ENCODE assay signal across 10 mouse cellular contexts in genomic region chr9:107381723-107382122, GRCm38 (mm10). TPM values are rescaled to one million over a fixed set of nuclear protein-coding genes. Genes with fewer than 3 reads are reported as not detected.
DNase-seq lines count a peak whose midpoint lies in the region; TF ChIP-seq lines count a peak whose summit lies in the region.
"Had no signal": no experiment of that assay in that cellular context is flagged by ENCODE, and none has a peak within 500 bp of the region (broad histone marks: within the 10 kb centered on the region; RNA-seq: fewer than 3 reads in every experiment).

No protein-coding gene starts in this region.

- no peak overlapping the region for H3K27ac ChIP-seq in left cerebral cortex, adult 2 months
- H3K27ac ChIP-seq: hindbrain, embryonic 12.5 days; lung, embryonic 15.5 days had no signal

- intact Hi-C loops in heart, postnatal 25 days (cut with DNase I), result no loop called here
- intact Hi-C loops in left cerebral cortex, adult 2 months (cut with DNase I), result no loop called here

- TF ChIP-seq CTCF in left cerebral cortex, adult 2 months (IDR thresholded peaks at IDR 0.05), result no peak

- H3K4me3 ChIP-seq in left cerebral cortex, adult 2 months, result no peak overlapping the region
- H3K4me3 ChIP-seq: hindbrain, embryonic 12.5 days; lung, embryonic 15.5 days had no signal

- DNase-seq in heart, adult 11 months, result peak; percentile 91
- DNase-seq in heart, postnatal 25 days (ENCODE audit: low spot score), result no peak
- peak; percentile 24 for DNase-seq in urinary bladder, postnatal 25 days (ENCODE audit: low spot score)
- no peak for DNase-seq in urinary bladder, adult 2 months (ENCODE audit: low spot score)
- DNase-seq in heart, postnatal 4 days, result peak; percentile 72
- peak; percentile 41 for DNase-seq in testis, postnatal 14 days (ENCODE audit: low spot score)
- DNase-seq in right cerebral cortex, adult 2 months (ENCODE audit: low spot score in 2 of 2), result no peak
- DNase-seq in left cerebral cortex, adult 2 months (ENCODE audit: extremely low spot score in 1 of 2, low spot score in 2 of 2), result no peak

RNA-seq across cellular contexts. Expression of gene Cacna2d2, which starts 17.7 kb away (rescaled TPM):
- 10 to 100 TPM; 12.3 to 13.4 TPM for total RNA-seq in heart, postnatal 25 days (2021)
- 0.46 and 0.84 TPM in 2 replicates for polyA plus RNA-seq in urinary bladder, adult 2 months (2012; rRNA removed)
- 10 to 100 TPM; 21.2 to 23.1 TPM for total RNA-seq in heart, postnatal 4 days (2021)
- total RNA-seq in left cerebral cortex, adult 2 months (2021), result 10 to 100 TPM; 24.1 to 34.7 TPM

RNA-seq across cellular contexts. Expression of gene 6430571L13Rik, which starts 41.3 kb away (rescaled TPM):
- total RNA-seq in heart, postnatal 25 days (2021), result 1 to 10 TPM; 4.8 to 5.9 TPM
- 1.7 and 1.9 TPM in 2 replicates for polyA plus RNA-seq in urinary bladder, adult 2 months (2012; rRNA removed)
- total RNA-seq in heart, postnatal 4 days (2021), result 1 to 10 TPM; 4.6 to 5.8 TPM
- total RNA-seq in left cerebral cortex, adult 2 months (2021), result 1 to 10 TPM; 4.3 to 4.4 TPM

RNA-seq across cellular contexts. Expression of gene Hemk1, which starts 43.6 kb away (rescaled TPM):
- 10 to 100 TPM; 23.0 to 26.9 TPM for total RNA-seq in heart, postnatal 25 days (2021)
- 19.7 and 20.0 TPM in 2 replicates for polyA plus RNA-seq in urinary bladder, adult 2 months (2012; rRNA removed)
- total RNA-seq in heart, postnatal 4 days (2021), result 10 to 100 TPM; 13.0 to 15.0 TPM
- total RNA-seq in left cerebral cortex, adult 2 months (2021), result 10 to 100 TPM; 18.6 to 21.5 TPM

Comparison
In these comparisons a context has a peak if more than half of its experiments do, and no peak if none do; other contexts are left out.
1. DNase-seq: peak in heart, adult 11 months (single experiment), urinary bladder, postnatal 25 days (single experiment), heart, postnatal 4 days (single experiment) and testis, postnatal 14 days (single experiment); none in heart, postnatal 25 days (single experiment), urinary bladder, adult 2 months (single experiment), right cerebral cortex, adult 2 months (0 of 2) and left cerebral cortex, adult 2 months (0 of 2).